ENCODE assay signal across 8 mouse cellular contexts in the genomic region with DNA sequence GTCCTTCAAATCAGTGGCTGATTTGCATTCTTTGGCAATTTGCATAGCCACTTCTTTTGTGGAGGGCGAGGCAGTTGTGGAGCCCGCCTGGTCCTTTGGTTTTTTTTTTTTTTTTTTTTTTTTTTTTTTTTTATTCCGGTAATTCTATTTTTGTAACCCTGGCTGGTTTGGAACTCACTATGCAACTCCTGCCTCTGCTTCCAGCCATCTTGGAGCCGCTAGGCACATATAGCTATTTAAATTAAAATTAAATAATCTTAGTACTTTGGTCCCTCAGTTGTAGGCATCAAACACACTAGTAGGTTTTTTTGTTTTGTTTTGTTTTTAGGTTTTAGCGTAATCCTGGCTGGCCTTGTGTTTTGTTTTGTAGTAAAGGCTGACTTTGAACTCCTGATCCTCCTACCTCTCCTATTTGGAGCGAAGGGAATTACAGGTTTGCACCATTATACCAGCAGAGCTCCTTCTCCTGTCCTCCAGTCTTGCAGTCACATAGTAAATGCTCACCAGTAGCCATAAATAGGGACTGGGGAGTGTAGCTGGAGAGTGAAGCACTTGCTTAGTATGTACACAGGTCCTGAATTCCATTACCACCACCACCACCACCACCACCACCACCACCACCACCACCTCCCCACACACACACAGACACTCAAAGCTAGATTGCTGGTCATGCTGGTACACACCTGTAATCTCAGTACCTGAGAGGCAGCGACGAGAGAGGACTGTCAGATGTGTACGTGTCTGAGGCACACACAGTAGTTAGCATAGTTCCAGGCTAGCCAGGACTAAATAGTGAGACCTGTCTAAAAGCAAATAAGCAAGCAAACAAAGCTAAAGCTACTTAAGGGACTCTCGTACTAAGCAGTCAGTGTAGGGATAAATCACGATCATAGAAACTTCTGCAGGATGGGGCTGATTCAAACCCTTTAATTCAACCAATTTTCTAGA. TPM values are rescaled to one million over a fixed set of nuclear protein-coding genes. Genes with fewer than 3 reads are reported as not detected.
DNase-seq lines count a peak whose midpoint lies in the region; ATAC-seq and TF ChIP-seq lines count a peak whose summit lies in the region.

No protein-coding gene starts in this region.

- DNase-seq in heart, adult 2 months, result no peak
- DNase-seq in heart, adult 18-20 months, result no peak
- no peak for DNase-seq in testis, postnatal 10 days (ENCODE audit: low spot score)
- no peak for DNase-seq in liver, embryonic 13.5 days
- no peak for DNase-seq in right cerebral cortex, adult 18-20 months

- no peak overlapping the region for H3K27ac ChIP-seq in heart, adult 2 months
- peak overlapping the region; percentile 91 for H3K27ac ChIP-seq in testis, adult 2 months (ENCODE audit: control insufficient read depth, insufficient read depth, low read depth, low read length)
- H3K27ac ChIP-seq in liver, embryonic 13.5 days, result no peak overlapping the region

- no peaks in the 10 kb centered on the region for H3K9me3 ChIP-seq in liver, embryonic 13.5 days (replicated peaks)

- no peak overlapping the region for H3K4me3 ChIP-seq in heart, adult 2 months
- peak overlapping the region; percentile 92 for H3K4me3 ChIP-seq in testis, adult 2 months (ENCODE audit: control insufficient read depth, low read depth, low read length)
- H3K4me3 ChIP-seq in liver, embryonic 13.5 days (replicated peaks), result peak overlapping the region; percentile 30

- no peak for TF ChIP-seq EP300 in heart, adult 2 months (IDR thresholded peaks at IDR 0.05; ENCODE audit: insufficient read depth, low read depth, low read length)

- intact Hi-C loops in heart, adult 2 months (cut with DNase I), result no loop called here

- peak overlapping the region; percentile 53 for H3K4me2 ChIP-seq in liver, embryonic 13.5 days

- no peaks in the 10 kb centered on the region for H3K4me1 ChIP-seq in heart, adult 2 months (ENCODE audit: control insufficient read depth, insufficient read depth, low read length)
- peaks cover 13% of the 10 kb centered on the region for H3K4me1 ChIP-seq in testis, adult 2 months (ENCODE audit: control insufficient read depth, insufficient read depth, low read length)
- H3K4me1 ChIP-seq in liver, embryonic 13.5 days (replicated peaks), result peaks cover 6% of the 10 kb centered on the region

- no peak for TF ChIP-seq CTCF in heart, adult 2 months (IDR thresholded peaks at IDR 0.05)
- no peak for TF ChIP-seq CTCF in testis, adult 2 months (IDR thresholded peaks at IDR 0.05; ENCODE audit: control insufficient read depth, insufficient read depth, insufficient replicate concordance, low read depth, low read length)

- no peaks in the 10 kb centered on the region for H3K36me3 ChIP-seq in heart, adult 2 months (ENCODE audit: control insufficient read depth, insufficient read depth, low read length)
- H3K36me3 ChIP-seq in testis, adult 2 months (ENCODE audit: control insufficient read depth, insufficient read depth, low read length), result no peaks in the 10 kb centered on the region
- H3K36me3 ChIP-seq in liver, embryonic 13.5 days, result no peaks in the 10 kb centered on the region

- ATAC-seq in liver, embryonic 13.5 days (ENCODE audit: low read depth), result no peak
- no peak for ATAC-seq in granulocyte monocyte progenitor cell, adult 5-6 weeks (replicated peaks; ENCODE audit: poor library complexity, severe bottlenecking)
- ATAC-seq in activated CD4-positive, CD25-positive, alpha-beta regulatory T cell, adult 4 months, result no peak

- H3K79me2 ChIP-seq in heart, adult 2 months (replicated peaks; ENCODE audit: control insufficient read depth, insufficient read depth, low read length), result no peaks in the 10 kb centered on the region

- H3K27me3 ChIP-seq in heart, adult 2 months (ENCODE audit: control insufficient read depth, insufficient read depth, low read length), result no peaks in the 10 kb centered on the region
- H3K27me3 ChIP-seq in testis, adult 2 months (ENCODE audit: control insufficient read depth, insufficient read depth, low read length), result no peaks in the 10 kb centered on the region
- peaks cover 28% of the 10 kb centered on the region for H3K27me3 ChIP-seq in liver, embryonic 13.5 days

- H3K9ac ChIP-seq in heart, adult 2 months (ENCODE audit: low read depth, low read length), result peak overlapping the region; percentile 68
- no peak overlapping the region for H3K9ac ChIP-seq in liver, embryonic 13.5 days

- 68% methylated on average over 11 of the region's 11 CpGs for WGBS in heart, adult 2 months
- 57% methylated on average over 11 of the region's 11 CpGs for WGBS in liver, embryonic 13.5 days (ENCODE audit: insufficient replicate concordance)

- TF ChIP-seq POLR2A in heart, adult 2 months (IDR thresholded peaks at IDR 0.05; ENCODE audit: insufficient read depth, low read depth, low read length), result no peak
- TF ChIP-seq POLR2A in testis, adult 2 months (IDR thresholded peaks at IDR 0.05; ENCODE audit: control insufficient read depth, low read depth, low read length), result no peak

RNA-seq across cellular contexts. Expression of a gene that starts 9.1 kb away (rescaled TPM):
- 10 to 100 TPM; 15.6 to 17.3 TPM for total RNA-seq in heart, adult 2 months (2021)
- 7.8 and 14.4 TPM in 2 replicates for polyA plus RNA-seq in heart, adult 2 months (2012; rRNA removed)
- 10 to 100 TPM; 12.8 to 15.9 TPM for total RNA-seq in heart, adult 18-20 months (2021)
- 10.2 and 12.6 TPM in 2 replicates for polyA plus RNA-seq in testis, adult 2 months (2012; rRNA removed)
- 8.4 and 9.6 TPM in 2 replicates for polyA plus RNA-seq in liver, embryonic 13.5 days (2015; fragmentation: Nextera tagmentation; extraction: Ambion mirVana)
- total RNA-seq in granulocyte monocyte progenitor cell, adult 5-6 weeks (2014; fragmentation: Nextera tagmentation), result 13.3 and 14.7 TPM in 2 replicates
- total RNA-seq in granulocyte monocyte progenitor cell, adult 5-6 weeks (2017), result 12.1 and 13.0 TPM in 2 replicates
- 10 to 100 TPM; 19.7 to 21.8 TPM for polyA plus RNA-seq in activated CD4-positive, CD25-positive, alpha-beta regulatory T cell, adult 4 months (2017; shearing (Covaris generic))

RNA-seq across cellular contexts. Expression of a gene that starts 19.3 kb away (rescaled TPM):
- 10 to 100 TPM; 73.6 to 95.0 TPM for total RNA-seq in heart, adult 2 months (2021)
- 64.8 and 66.0 TPM in 2 replicates for polyA plus RNA-seq in heart, adult 2 months (2012; rRNA removed)
- 10 to 100 TPM; 78.7 to 79.5 TPM for total RNA-seq in heart, adult 18-20 months (2021)
- 5.7 and 7.2 TPM in 2 replicates for polyA plus RNA-seq in testis, adult 2 months (2012; rRNA removed)
- polyA plus RNA-seq in liver, embryonic 13.5 days (2015; fragmentation: Nextera tagmentation; extraction: Ambion mirVana), result 1.7 and 2.0 TPM in 2 replicates
- 0.56 TPM in 1 of 2 replicates, not detected in the other for total RNA-seq in granulocyte monocyte progenitor cell, adult 5-6 weeks (2014; fragmentation: Nextera tagmentation)
- total RNA-seq in granulocyte monocyte progenitor cell, adult 5-6 weeks (2017), result 0.04 TPM in 1 of 2 replicates, not detected in the other
- polyA plus RNA-seq in activated CD4-positive, CD25-positive, alpha-beta regulatory T cell, adult 4 months (2017; shearing (Covaris generic)), result not detected

RNA-seq across cellular contexts. Expression of a gene that starts 54.4 kb away (rescaled TPM):
- 10 to 100 TPM; 20.1 to 20.2 TPM for total RNA-seq in heart, adult 2 months (2021)
- 10.5 and 21.1 TPM in 2 replicates for polyA plus RNA-seq in heart, adult 2 months (2012; rRNA removed)
- total RNA-seq in heart, adult 18-20 months (2021), result 10 to 100 TPM; 17.3 to 22.8 TPM
- polyA plus RNA-seq in testis, adult 2 months (2012; rRNA removed), result 3.1 and 5.0 TPM in 2 replicates
- 18.0 and 18.9 TPM in 2 replicates for polyA plus RNA-seq in liver, embryonic 13.5 days (2015; fragmentation: Nextera tagmentation; extraction: Ambion mirVana)
- total RNA-seq in granulocyte monocyte progenitor cell, adult 5-6 weeks (2014; fragmentation: Nextera tagmentation), result 10.7 and 15.4 TPM in 2 replicates
- total RNA-seq in granulocyte monocyte progenitor cell, adult 5-6 weeks (2017), result 15.6 and 16.1 TPM in 2 replicates
- polyA plus RNA-seq in activated CD4-positive, CD25-positive, alpha-beta regulatory T cell, adult 4 months (2017; shearing (Covaris generic)), result 10 to 100 TPM; 37.5 to 67.2 TPM
